Mouse (Mus musculus) megakaryocyte, embryonic 14.5 days (primary cell): ENCODE data around the gene Abi3bp. TPM values are rescaled to one million over a fixed set of nuclear protein-coding genes. Genes with fewer than 3 reads are reported as not detected.

Experiments used
- H3K27me3 ChIP-seq: replicated peaks from 2 replicates; pipeline ENCODE3; 2012; ENCODE audit warnings: inconsistent platforms
- H3K36me3 ChIP-seq: replicated peaks from 2 replicates; pipeline ENCODE3; 2012; ENCODE audit warnings: low read length, inconsistent platforms, mixed read lengths
- H3K4me1 ChIP-seq: 2 replicates; pipeline ENCODE4 v1.6.1; 2012; ENCODE audit warnings: inconsistent platforms
- H3K4me3 ChIP-seq: replicated peaks from 2 replicates; pipeline ENCODE3; 2012; ENCODE audit warnings: moderate library complexity, mild to moderate bottlenecking, inconsistent platforms
- H3K9me3 ChIP-seq: 2 replicates; pipeline ENCODE4 v1.6.1; 2012; ENCODE audit warnings: inconsistent platforms
- FLI1 ChIP-seq: IDR thresholded peaks from 2 replicates; pipeline ENCODE4 v1.6.1; 2012; ENCODE audit warnings: low read length, inconsistent platforms, mixed read lengths
- GATA1 ChIP-seq: IDR thresholded peaks from 3 replicates; pipeline ENCODE4 v1.6.1; 2012; ENCODE audit warnings: mixed read lengths, low read length, inconsistent platforms, borderline replicate concordance
- polyA plus RNA-seq: library from polyadenylated mRNA; stranded (reverse); fragments of >175 nt; gene quantifications from 2 replicates; pipeline ENCODE4 v1.2.3, GENCODE M21; 2012; ENCODE audit warnings: low replicate concordance; ENCODE audit not compliant: insufficient read depth

Abi3bp gene
- polyA plus RNA-seq = not detected in 2 replicates

- H3K27me3 ChIP-seq = no peaks in the 10 kb centered on the region
- H3K36me3 ChIP-seq = no peaks in the 10 kb centered on the region
- no peaks in the 10 kb centered on the region for H3K4me1 ChIP-seq
- H3K9me3 ChIP-seq = no peaks in the 10 kb centered on the region
- peak within 1 kb of the TSS; percentile 33 for H3K4me3 ChIP-seq
- TF ChIP-seq FLI1 (no peak), GATA1 (no peak)
These were observed at the start of gene Abi3bp for GRCm38 (mm10) chr16:56477677-56478574. TSS of gene Abi3bp (plus strand) at chr16:56477878.

- no peak for TF ChIP-seq FLI1
- TF ChIP-seq GATA1 = no peak
- Histone ChIP-seq H3K36me3 (no peaks in the 10 kb centered on the region), H3K4me1 (no peaks in the 10 kb centered on the region), H3K4me3 (no peak overlapping the region), H3K27me3 (no peaks in the 10 kb centered on the region), H3K9me3 (peaks cover 6% of the 10 kb centered on the region; the same call in 1 of the 2 replicates)
These were observed 42.1 kb upstream of the Abi3bp start for GRCm38 (mm10) chr16:56435293-56436185.

DNA sequence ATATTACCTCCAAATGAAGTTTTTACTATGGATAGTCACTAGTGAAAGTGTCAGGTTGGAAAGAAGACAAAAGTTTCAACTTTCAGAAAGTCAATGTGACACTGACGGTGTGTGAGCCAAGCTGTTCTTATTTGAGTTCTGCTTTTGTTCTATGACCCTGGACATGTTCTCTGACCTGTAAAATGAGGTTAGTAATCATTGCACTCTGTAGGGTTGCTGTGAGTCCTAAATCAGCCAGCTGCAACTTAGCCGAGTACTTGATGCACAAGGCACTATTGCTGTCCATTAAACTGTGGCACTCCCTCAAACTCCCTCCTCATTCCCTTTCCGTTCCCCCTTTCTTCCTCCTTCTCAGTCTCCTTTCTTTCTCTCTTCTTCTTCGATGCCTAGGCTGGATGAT lies 37.4 kb upstream of the Abi3bp start:
- H3K36me3 ChIP-seq = no peaks in the 10 kb centered on the region
- TF ChIP-seq GATA1 = no peak
- TF ChIP-seq FLI1 = no peak
- H3K27me3 ChIP-seq = no peaks in the 10 kb centered on the region
- H3K9me3 ChIP-seq = peaks cover 4% of the 10 kb centered on the region; the same call in 1 of the 2 replicates
- H3K4me1 ChIP-seq = no peaks in the 10 kb centered on the region
- no peak overlapping the region for H3K4me3 ChIP-seq

- Histone ChIP-seq H3K4me3 (no peak overlapping the region), H3K4me1 (no peaks in the 10 kb centered on the region), H3K27me3 (no peaks in the 10 kb centered on the region), H3K36me3 (no peaks in the 10 kb centered on the region), H3K9me3 (no peaks in the 10 kb centered on the region)
- no peak for TF ChIP-seq GATA1
- TF ChIP-seq FLI1 = no peak
These were observed 36.6 kb upstream of the Abi3bp start for GRCm38 (mm10) chr16:56441113-56441512.

- Histone ChIP-seq H3K4me1 (no peaks in the 10 kb centered on the region), H3K36me3 (no peaks in the 10 kb centered on the region), H3K27me3 (no peaks in the 10 kb centered on the region), H3K4me3 (no peak overlapping the region), H3K9me3 (no peaks in the 10 kb centered on the region)
- TF ChIP-seq GATA1 (no peak), FLI1 (no peak)
These were observed 35.9 kb upstream of the Abi3bp start for GRCm38 (mm10) chr16:56441658-56442344.

DNA sequence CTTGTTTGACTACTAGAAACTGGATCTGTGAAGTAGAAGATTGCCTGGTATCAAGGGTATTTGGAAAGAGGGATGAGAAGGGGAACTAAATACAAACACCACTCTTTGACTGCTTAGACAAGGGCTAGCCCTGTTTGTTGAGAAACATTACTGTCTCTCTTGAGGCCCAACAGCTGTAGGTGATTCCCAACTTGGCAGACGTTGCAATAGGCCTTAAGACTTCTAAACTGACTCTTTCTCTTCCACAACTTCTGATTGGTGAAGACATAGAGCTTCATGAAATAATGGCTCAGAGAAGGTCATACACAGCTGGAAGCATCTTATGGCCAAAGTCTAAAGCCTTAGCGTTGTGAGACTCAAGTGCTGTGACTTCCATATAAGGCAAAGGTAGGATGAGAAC lies 26.2 kb upstream of the Abi3bp start:
- H3K27me3 ChIP-seq = no peaks in the 10 kb centered on the region
- H3K4me1 ChIP-seq = no peaks in the 10 kb centered on the region
- TF ChIP-seq GATA1 (no peak), FLI1 (no peak)
- H3K9me3 ChIP-seq = peaks cover 5% of the 10 kb centered on the region; the same call in 1 of the 2 replicates
- no peak overlapping the region for H3K4me3 ChIP-seq
- H3K36me3 ChIP-seq = no peaks in the 10 kb centered on the region

DNA sequence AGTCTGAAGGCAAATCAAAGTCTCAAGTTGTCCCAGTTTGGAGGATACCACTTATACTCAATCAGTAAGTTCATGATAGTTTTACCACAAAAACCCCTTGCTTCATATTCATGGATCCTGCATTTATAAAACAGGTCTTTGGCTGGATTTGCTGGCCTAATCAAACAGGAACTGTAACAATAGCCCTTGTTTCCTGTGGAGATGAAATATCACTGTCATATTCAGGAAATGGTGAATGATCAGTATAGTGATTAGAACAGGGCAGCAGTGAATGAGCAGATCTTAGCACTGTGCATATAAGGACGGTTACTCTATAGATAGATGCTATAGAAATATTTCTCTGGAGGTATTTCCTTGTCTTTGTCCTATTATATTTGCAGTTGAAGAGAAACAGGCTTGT lies 25.8 kb upstream of the Abi3bp start:
- Histone ChIP-seq H3K27me3 (no peaks in the 10 kb centered on the region), H3K9me3 (peaks cover 5% of the 10 kb centered on the region; the same call in 1 of the 2 replicates), H3K4me3 (no peak overlapping the region), H3K36me3 (no peaks in the 10 kb centered on the region), H3K4me1 (no peaks in the 10 kb centered on the region)
- no peak for TF ChIP-seq FLI1
- no peak for TF ChIP-seq GATA1

- Histone ChIP-seq H3K4me1 (no peaks in the 10 kb centered on the region), H3K4me3 (no peak overlapping the region), H3K36me3 (no peaks in the 10 kb centered on the region), H3K9me3 (no peaks in the 10 kb centered on the region), H3K27me3 (no peaks in the 10 kb centered on the region)
- TF ChIP-seq GATA1 (no peak), FLI1 (no peak)
These were observed 19.5 kb upstream of the Abi3bp start for GRCm38 (mm10) chr16:56458052-56458754.

- H3K36me3 ChIP-seq = no peaks in the 10 kb centered on the region
- TF ChIP-seq GATA1 = no peak
These were observed 4.5 kb upstream of the Abi3bp start for GRCm38 (mm10) chr16:56473160-56473559.

More at GRCm38 (mm10) chr16:56473160-56473559, 4.5 kb upstream of the Abi3bp start:
- Histone ChIP-seq H3K4me3 (no peak overlapping the region), H3K4me1 (no peaks in the 10 kb centered on the region), H3K9me3 (no peaks in the 10 kb centered on the region), H3K27me3 (no peaks in the 10 kb centered on the region)
